Mouse (Mus musculus) gastrocnemius, adult 2 months (tissue): ENCODE measurements around the gene Acvr1b. TPM values are rescaled to one million over a fixed set of nuclear protein-coding genes. Genes with fewer than 3 reads are reported as not detected.
A peak's percentile ranks its signal among the peaks of the same experiment; 100 is the strongest.

Source experiments
- DNase-seq: peaks from one replicate; pipeline ENCODE4 v3.0.0; 2022
- H3K27ac ChIP-seq: fragments of 200-600 bp; 2 replicates; pipeline ENCODE4 v1.8.1; 2022; ENCODE audit warnings: mild to moderate bottlenecking
- H3K4me3 ChIP-seq: fragments of 200-600 bp; 2 replicates; pipeline ENCODE4 v1.8.1; 2022; ENCODE audit warnings: mild to moderate bottlenecking, moderate library complexity
- CTCF ChIP-seq: fragments of 200-600 bp; IDR thresholded peaks from 2 replicates; pipeline ENCODE4 v1.8.1; 2022; ENCODE audit warnings: antibody characterized with exemption, mild to moderate bottlenecking, moderate library complexity
- intact Hi-C: fragments of 180-260 bp; cut with DNase I; formaldehyde crosslinking; loops from one replicate; pipeline ENCODE4 v1.15.1; 2025
- total RNA-seq, 2 experiments: library from RNA; stranded (reverse); gene quantifications; 2 replicates each; pipeline ENCODE4 v1.2.3; 2021

Gene Acvr1b
- total RNA-seq, 2 experiments from 2014 or later, result 26.9 to 30.8 TPM

DNA sequence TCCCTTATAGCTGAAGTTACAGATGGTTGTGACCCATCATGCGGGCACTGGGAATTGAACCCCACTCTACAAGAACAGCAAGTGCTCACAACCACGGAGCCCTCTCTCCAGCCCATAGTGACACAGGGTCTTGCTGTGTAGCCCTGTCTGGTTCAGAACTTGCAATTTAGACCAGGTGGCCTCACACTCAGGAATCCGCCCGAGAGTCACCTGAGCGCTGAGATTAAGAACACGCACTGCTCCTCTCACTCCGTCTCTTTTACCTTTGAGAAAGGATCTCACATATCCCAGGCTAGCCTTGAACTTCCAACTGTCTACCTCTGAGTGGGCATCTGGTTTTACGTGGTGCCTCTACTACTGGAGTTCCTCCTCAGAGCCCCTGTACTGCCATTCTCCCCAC lies 10.4 kb downstream of the Acvr1b start:
- TF ChIP-seq CTCF, result no peak
- intact Hi-C loops, result no loop called here
- Histone ChIP-seq H3K27ac (no peak overlapping the region), H3K4me3 (no peak overlapping the region)
- DNase-seq, result no peak

GRCm38 (mm10) chr15:101185549-101185948 lies 11.7 kb downstream of the Acvr1b start:
- no peak overlapping the region for H3K27ac ChIP-seq
- no peak overlapping the region for H3K4me3 ChIP-seq
- DNase-seq, result no peak
- TF ChIP-seq CTCF, result peak; percentile 30; the same call in 1 of the 2 replicates
- intact Hi-C loops, result no loop called here

GRCm38 (mm10) chr15:101187907-101188306 lies 14.0 kb downstream of the Acvr1b start:
- DNase-seq, result no peak
- intact Hi-C loops, result no loop called here
- no peak overlapping the region for H3K27ac ChIP-seq
- peak; percentile 19; the same call in 1 of the 2 replicates for TF ChIP-seq CTCF
- no peak overlapping the region for H3K4me3 ChIP-seq

GRCm38 (mm10) chr15:101189981-101190761 lies 16.3 kb downstream of the Acvr1b start:
- no peak overlapping the region for H3K4me3 ChIP-seq
- TF ChIP-seq CTCF, result no peak
- DNase-seq, result no peak
- intact Hi-C loops, result no loop called here
- H3K27ac ChIP-seq, result peak overlapping the region; percentile 77

DNA sequence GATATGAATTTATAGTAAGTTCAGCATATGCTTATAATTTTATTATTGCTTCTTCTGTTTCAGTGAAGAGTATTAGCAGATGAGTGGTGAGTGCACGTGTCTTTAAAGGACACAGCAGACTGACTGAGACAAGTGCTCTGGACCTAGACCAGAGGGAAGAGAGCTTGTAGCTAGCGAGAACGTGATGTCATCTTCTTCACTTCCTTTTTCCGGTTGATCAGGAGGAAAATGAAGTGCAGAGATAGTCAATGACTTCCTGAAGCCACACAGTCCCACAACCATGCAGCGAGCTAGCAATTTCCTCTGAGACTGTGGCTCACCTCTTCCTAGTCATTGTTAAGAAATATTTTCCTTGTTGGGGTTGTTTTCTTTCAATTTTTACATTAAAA lies 16.9 kb downstream of the Acvr1b start:
- peak overlapping the region; percentile 77 for H3K27ac ChIP-seq
- intact Hi-C loops, result no loop called here
- H3K4me3 ChIP-seq, result no peak overlapping the region
- no peak for DNase-seq
- TF ChIP-seq CTCF, result no peak

- DNase-seq, result peak; percentile 70
- H3K4me3 ChIP-seq, result peak overlapping the region; percentile 9; the same call in 1 of the 2 replicates
- intact Hi-C loops, result no loop called here
- TF ChIP-seq CTCF, result no peak
- H3K27ac ChIP-seq, result peak overlapping the region; percentile 77
These were observed 17.8 kb downstream of the Acvr1b start for GRCm38 (mm10) chr15:101191459-101192259.

DNA sequence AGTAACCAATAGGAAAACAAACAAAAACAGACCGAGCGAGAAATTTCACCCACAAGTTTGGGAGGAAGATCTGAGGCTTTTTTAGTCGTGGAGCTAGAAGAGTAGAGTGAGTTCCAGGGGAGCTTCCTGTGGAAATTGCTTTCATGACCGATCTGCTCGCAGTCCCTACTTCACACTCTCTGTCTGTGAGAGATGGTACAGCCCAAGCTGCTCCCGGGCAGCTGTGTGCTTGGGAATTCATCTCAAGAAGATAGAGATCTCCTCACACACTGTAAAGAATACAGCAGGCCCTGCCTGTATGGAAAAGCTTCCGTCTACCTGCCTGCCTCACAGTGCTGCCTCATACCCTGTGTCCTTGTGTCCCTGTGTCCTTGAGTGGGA lies 18.4 kb downstream of the Acvr1b start:
- Histone ChIP-seq H3K27ac (peak overlapping the region; percentile 77), H3K4me3 (no peak overlapping the region)
- no peak for TF ChIP-seq CTCF
- intact Hi-C loops, result no loop called here
- DNase-seq, result no peak

DNA sequence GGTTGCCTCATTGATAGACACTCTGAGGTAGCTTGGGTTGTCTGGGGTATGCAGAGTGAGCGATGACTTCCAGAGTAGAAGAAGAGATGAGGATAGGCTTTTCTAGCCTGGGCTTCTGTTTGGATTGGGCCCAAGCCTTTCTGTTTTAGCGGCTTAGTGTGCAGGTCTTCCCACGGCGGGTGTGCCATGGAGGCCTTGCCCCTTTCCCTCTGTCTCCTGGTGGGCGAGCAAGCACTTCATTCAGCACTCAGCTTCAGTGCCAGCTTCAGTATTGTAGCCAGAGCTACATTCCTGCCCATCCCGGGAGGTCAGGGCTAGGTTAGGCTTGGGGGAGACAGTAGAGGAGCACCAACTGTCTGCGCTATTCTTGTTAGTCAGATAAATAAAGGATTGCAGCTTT lies 18.8 kb downstream of the Acvr1b start:
- DNase-seq, result no peak
- Histone ChIP-seq H3K4me3 (no peak overlapping the region), H3K27ac (peak overlapping the region; percentile 77)
- intact Hi-C loops, result no loop called here
- TF ChIP-seq CTCF, result no peak

GRCm38 (mm10) chr15:101193971-101194370 lies 20.1 kb downstream of the Acvr1b start:
- intact Hi-C loops, result no loop called here
- TF ChIP-seq CTCF, result no peak
- Histone ChIP-seq H3K27ac (peak overlapping the region; percentile 66; the same call in 1 of the 2 replicates), H3K4me3 (no peak overlapping the region)
- DNase-seq, result no peak

DNA sequence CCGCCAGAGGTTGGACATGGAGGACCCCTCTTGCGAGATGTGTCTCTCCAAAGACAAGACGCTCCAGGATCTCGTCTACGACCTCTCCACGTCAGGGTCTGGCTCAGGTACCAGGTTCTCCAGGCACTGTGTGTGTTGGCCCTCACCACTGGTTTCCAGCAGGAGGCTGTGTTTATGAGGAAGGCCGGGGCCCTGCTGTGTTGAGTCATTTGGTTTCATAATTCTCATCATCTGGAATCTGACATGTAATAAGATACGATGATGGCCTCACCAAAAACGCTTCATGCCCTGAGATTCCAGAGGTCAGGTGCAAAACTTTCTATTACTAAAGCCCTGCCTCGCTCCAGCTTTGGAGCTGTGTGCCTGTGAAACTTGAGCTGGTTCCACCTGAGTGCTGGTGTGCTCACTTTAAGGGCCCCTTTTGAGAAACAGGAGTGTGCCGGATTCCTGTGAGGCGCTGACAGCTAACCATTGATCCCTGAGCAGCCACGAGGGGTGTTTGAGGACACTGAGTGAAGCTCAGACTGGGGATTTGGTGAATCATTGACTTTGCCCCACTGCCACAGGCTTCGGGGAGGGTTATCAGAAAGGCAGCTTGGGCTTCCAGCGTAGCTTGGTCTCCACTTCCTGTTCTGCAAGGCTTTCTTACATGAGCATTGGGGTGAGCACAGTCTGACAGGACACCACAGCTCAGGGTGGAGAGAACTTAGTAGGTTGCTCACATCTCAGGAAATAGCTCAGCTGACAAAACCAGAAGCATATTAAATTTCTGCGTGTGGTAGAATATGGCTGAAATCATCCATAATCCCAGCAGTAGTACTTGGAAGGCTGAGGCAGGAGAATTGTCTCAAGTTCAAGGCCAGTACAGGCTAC lies 21.3 kb downstream of the Acvr1b start:
- intact Hi-C loops, result no loop called here
- peak; percentile 40 for DNase-seq
- no peak for TF ChIP-seq CTCF
- Histone ChIP-seq H3K4me3 (no peak overlapping the region), H3K27ac (peak overlapping the region; percentile 66)

- H3K27ac ChIP-seq, result no peak overlapping the region
- no peak overlapping the region for H3K4me3 ChIP-seq
- intact Hi-C loops, result no loop called here
- no peak for TF ChIP-seq CTCF
- no peak for DNase-seq
These were observed 22.4 kb downstream of the Acvr1b start for GRCm38 (mm10) chr15:101196079-101196795.

GRCm38 (mm10) chr15:101196961-101197360 lies 23.1 kb downstream of the Acvr1b start:
- DNase-seq, result no peak
- no peak for TF ChIP-seq CTCF
- intact Hi-C loops, result no loop called here
- Histone ChIP-seq H3K27ac (no peak overlapping the region), H3K4me3 (no peak overlapping the region)
